Mouse (Mus musculus) G1E (cell line): Measurements from ENCODE around the gene Prrc2b.

ENCODE experiments used
- CTCF ChIP-seq: IDR thresholded peaks from 2 replicates; pipeline ENCODE4 v1.5.1; 2012; ENCODE audit warnings: low read depth, low read length, inconsistent platforms, mixed read lengths
- GATA1 ChIP-seq: IDR thresholded peaks from 2 replicates; pipeline ENCODE4 v1.6.1; 2012; ENCODE audit warnings: borderline replicate concordance, low read length, inconsistent platforms, mixed read lengths
- POLR2AphosphoS5 ChIP-seq: IDR thresholded peaks from 2 replicates; pipeline ENCODE4 v1.6.1; 2012; ENCODE audit warnings: low read depth, low read length, inconsistent platforms; ENCODE audit not compliant: insufficient replicate concordance
- TAL1 ChIP-seq: conservative IDR thresholded peaks from 2 replicates; pipeline ENCODE4 v1.6.1; 2012; ENCODE audit warnings: low read depth, low read length, inconsistent platforms, mixed read lengths

DNA sequence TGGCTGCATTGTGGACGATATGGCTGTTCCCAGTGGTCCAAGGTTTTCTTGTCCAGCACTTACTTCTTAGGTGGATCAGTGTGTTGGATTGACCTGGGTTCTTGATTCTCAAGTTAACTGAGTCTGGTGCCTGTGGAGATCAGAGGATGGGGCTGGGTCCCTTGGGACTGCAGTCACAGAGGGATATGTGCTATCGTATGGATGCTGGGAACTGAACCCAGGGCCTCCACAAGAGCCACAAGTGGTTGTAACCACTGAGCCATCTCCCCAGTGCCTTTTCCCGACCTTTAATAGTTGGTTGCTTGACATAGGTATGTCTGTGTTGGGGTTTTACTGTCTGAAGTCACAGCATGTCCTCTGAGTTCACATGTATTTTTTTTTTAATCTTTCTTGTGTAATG, 12.2 kb downstream of the Prrc2b start:
- TF ChIP-seq CTCF: no peak
- no peak for TF ChIP-seq GATA1
- TF ChIP-seq TAL1: no peak
- no peak for TF ChIP-seq POLR2AphosphoS5
